Mouse (Mus musculus) liver, embryonic 14.5 days (tissue): ENCODE data around the gene Mapk13. TPM values are rescaled to one million over a fixed set of nuclear protein-coding genes. Genes with fewer than 3 reads are reported as not detected.
"Not testable (repeated sequence)": the region's sequence is repeated elsewhere in the genome, so short reads cannot be mapped to it uniquely, and the experiment has no call there.

Source experiments
- ATAC-seq: fragments of 200-750 bp; cut with Nextera tagmentation; 2 replicates; pipeline ENCODE4 v1.8.0; 2017; ENCODE audit warnings: moderate number of reproducible peaks, mild to moderate bottlenecking, moderate library complexity; ENCODE audit not compliant: insufficient read depth
- DNase-seq, 3 experiments: peaks; one replicate each; pipeline ENCODE4 v3.0.0-alpha.2; 2012 to 2013; ENCODE audit warnings: low read depth in 3 of 3, low spot score in 3 of 3
- H3K27ac ChIP-seq: fragments of 300-500 bp; sonication (generic); 2 replicates; pipeline ENCODE4 v1.5.1; 2014; ENCODE audit warnings: moderate library complexity, mild to moderate bottlenecking, control low read depth, inconsistent platforms
- H3K27me3 ChIP-seq: fragments of 300-500 bp; sonication (generic); 2 replicates; pipeline ENCODE4 v1.6.1; 2014; ENCODE audit warnings: mild to moderate bottlenecking, low read length, moderate library complexity; ENCODE audit not compliant: control insufficient read depth, insufficient read depth
- H3K36me3 ChIP-seq: fragments of 300-500 bp; sonication (generic); replicated peaks from 2 replicates; pipeline ENCODE4 v1.6.1; 2014; ENCODE audit warnings: low read depth; ENCODE audit not compliant: control insufficient read depth, insufficient read depth
- H3K4me1 ChIP-seq, 2 experiments: fragments of 200-500 bp in 1 of 2; fragments of 300-500 bp in 1 of 2; sonication (generic) in 1 of 2; replicated peaks; 2 replicates each; pipeline ENCODE4 v1.6.1; 2012 to 2014; ENCODE audit warnings: antibody characterized with exemption in 1 of 2, inconsistent platforms in 1 of 2, low read length in 1 of 2; ENCODE audit not compliant: control insufficient read depth in 2 of 2, insufficient read depth in 2 of 2
- H3K4me2 ChIP-seq: fragments of 300-500 bp; sonication (generic); 2 replicates; pipeline ENCODE4 v1.6.1; 2014; ENCODE audit warnings: low read depth, mild to moderate bottlenecking, control low read depth, moderate library complexity
- H3K4me3 ChIP-seq, 2 experiments: fragments of 200-500 bp in 1 of 2; fragments of 300-500 bp in 1 of 2; sonication (generic) in 1 of 2; 2 replicates each; pipeline ENCODE4 v1.5.1; 2012 to 2014; ENCODE audit warnings: low read depth in 2 of 2, low read length in 2 of 2, mild to moderate bottlenecking in 2 of 2, control low read depth in 1 of 2, inconsistent platforms in 1 of 2, moderate library complexity in 1 of 2; ENCODE audit not compliant: insufficient read depth in 1 of 2
- H3K9ac ChIP-seq: fragments of 300-500 bp; sonication (generic); replicated peaks from 2 replicates; pipeline ENCODE4 v1.6.1; 2014; ENCODE audit warnings: mild to moderate bottlenecking, control low read depth, moderate library complexity
- H3K9me3 ChIP-seq: fragments of 300-500 bp; sonication (generic); 2 replicates; pipeline ENCODE4 v1.6.1; 2016; ENCODE audit warnings: low read length, mixed read lengths; ENCODE audit not compliant: control insufficient read depth
- CTCF ChIP-seq: IDR thresholded peaks from 2 replicates; pipeline ENCODE4 v1.5.1; 2016; ENCODE audit warnings: antibody characterized with exemption, low read depth, control low read depth
- EP300 ChIP-seq: IDR thresholded peaks from 2 replicates; pipeline ENCODE4 v1.6.1; 2016; ENCODE audit warnings: antibody characterized with exemption, low read depth
- WGBS: fragments of 180-500 bp; shearing (Covaris S2); extraction: QIAGEN DNeasy Blood & Tissue Kit; methylation state at CpG from one replicate; pipeline ENCODE4 v1.1.7; 2014; ENCODE audit not compliant: insufficient replicate concordance; 5-methylcytosine and 5-hydroxymethylcytosine counted together
- polyA plus RNA-seq, 2 experiments: library from polyadenylated mRNA; depleted of rRNA in 1 of 2; stranded (reverse) in 1 of 2; unstranded in 1 of 2; fragments of >200 nt; fragmentation: Nextera tagmentation in 1 of 2; extraction: Ambion mirVana in 1 of 2; gene quantifications; 2 replicates each; pipeline versions ENCODE4 v1.2.1 to v1.2.3; 2012 to 2014

Mapk13 gene
- polyA plus RNA-seq, 2 experiments: 1.6 TPM

DNA sequence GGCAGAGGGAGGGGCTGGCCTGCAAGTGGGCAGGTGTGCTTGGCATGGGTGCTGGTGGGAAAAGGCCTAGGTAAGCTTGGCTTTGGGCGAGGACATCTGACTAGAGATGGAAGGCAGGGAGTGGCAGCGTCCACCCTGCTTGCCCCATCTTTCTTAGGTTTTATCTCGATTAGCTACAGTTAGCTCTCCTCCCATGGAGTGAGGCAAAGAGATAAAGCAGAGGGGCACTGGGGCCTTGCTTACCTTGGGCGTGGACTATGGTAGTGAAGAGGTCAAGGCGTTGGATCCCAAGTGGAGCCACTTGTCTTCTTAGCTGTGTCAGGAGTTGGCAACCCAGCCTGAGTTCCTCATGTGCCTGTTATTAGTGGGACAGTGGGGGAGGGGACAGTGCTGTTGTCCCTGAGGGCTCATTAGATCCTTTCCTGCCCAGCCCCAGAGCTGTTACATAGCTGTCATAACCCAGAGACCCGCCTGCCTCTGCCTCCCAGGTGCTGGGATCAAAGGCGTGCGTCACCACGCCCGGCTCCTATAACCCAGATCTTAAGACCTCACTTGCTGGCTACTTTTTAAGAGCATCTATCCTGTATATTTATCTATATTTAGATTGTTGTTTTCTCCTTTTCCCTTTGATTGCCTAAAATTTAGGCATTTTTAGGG lies 40.2 kb downstream of the Mapk13 start:
- H3K4me2 ChIP-seq: peak overlapping the region; percentile 79
- peaks cover 55 to 61% of the 10 kb centered on the region in 2 experiments for H3K4me1 ChIP-seq
- peaks cover 94% of the 10 kb centered on the region for H3K36me3 ChIP-seq
- H3K9me3 ChIP-seq: peaks cover 4% of the 10 kb centered on the region; the same call in 1 of the 2 replicates
- 34% methylated on average over 10 of the region's 10 CpGs for WGBS
- peak overlapping the region; percentile 93 for H3K27ac ChIP-seq
- ATAC-seq: peak; percentile 96
- peak; percentile 76 to 78 (median 78) for DNase-seq
- peak overlapping the region; percentile 18 to 38; a peak in 3 of 4 replicates for H3K4me3 ChIP-seq
- peak overlapping the region; percentile 61 for H3K9ac ChIP-seq
- H3K27me3 ChIP-seq: no peaks in the 10 kb centered on the region
- TF ChIP-seq CTCF (no peak), EP300 (peak; percentile 90)

DNA sequence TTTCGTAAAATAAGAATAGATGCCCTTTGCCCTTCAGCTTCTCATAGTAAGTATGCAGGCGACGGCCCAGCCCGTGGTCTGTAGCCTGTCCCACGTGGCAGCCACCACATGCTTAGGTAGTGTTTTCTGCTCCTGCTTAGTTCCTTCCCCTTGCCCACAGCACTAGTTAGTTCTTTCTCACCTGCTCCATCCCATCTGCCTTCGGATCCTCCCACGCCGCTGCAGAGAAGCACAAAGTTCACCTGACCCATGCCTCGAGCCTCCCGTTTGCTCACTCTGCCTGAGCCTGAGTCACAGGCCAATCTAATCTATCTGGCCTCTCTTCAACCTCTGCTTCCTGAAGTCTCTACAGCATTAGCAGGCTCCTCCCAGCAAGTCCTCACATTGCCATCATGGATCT lies 43.2 kb downstream of the Mapk13 start:
- WGBS: 73% methylated on average over 10 of the region's 10 CpGs

DNA sequence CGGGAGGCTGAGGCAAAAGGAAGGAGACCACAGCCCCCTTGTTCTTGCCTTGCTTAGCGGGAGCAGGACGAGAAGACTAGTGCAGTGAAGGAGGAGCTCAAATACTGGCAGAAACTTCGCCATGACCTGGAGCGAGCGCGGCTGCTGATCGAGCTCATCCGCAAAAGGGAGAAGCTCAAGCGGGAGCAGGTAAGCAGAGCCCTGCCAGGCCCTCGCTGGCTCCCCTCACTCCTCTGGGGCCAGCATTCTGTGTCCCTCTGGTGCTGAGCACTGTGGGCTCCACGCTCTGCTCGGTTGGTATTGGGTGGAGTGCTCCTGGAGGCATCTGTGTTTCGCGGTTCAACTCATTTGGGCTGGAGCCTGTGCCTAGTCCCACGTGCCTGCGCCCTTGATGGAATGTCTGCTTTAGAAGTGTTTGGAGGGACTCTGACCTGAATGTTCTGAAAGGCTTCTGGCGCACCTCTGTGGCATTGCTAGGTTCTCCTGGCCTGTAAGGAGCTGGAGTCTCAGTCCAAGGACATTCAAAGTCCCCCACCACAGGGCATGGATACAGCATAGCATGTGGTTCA lies 45.5 kb downstream of the Mapk13 start:
- 89% methylated on average over 18 of the region's 18 CpGs for WGBS
- no peak overlapping the region for H3K4me2 ChIP-seq
- H3K9me3 ChIP-seq: no peaks in the 10 kb centered on the region
- no peak overlapping the region for H3K4me3 ChIP-seq
- H3K9ac ChIP-seq: no peak overlapping the region
- DNase-seq (no peak), ATAC-seq (no peak)
- peaks cover 10 to 23% of the 10 kb centered on the region in 2 experiments for H3K4me1 ChIP-seq
- no peak overlapping the region for H3K27ac ChIP-seq
- TF ChIP-seq EP300: no peak
- TF ChIP-seq CTCF: no peak
- H3K36me3 ChIP-seq: peaks cover 98% of the 10 kb centered on the region
- H3K27me3 ChIP-seq: no peaks in the 10 kb centered on the region

More for the DNA sequence above, 43.2 kb downstream of the Mapk13 start:
- peaks cover 33 to 43% of the 10 kb centered on the region in 2 experiments for H3K4me1 ChIP-seq
- H3K9ac ChIP-seq: no peak overlapping the region
- peaks cover 96% of the 10 kb centered on the region for H3K36me3 ChIP-seq
- peak overlapping the region; percentile 4 for H3K27ac ChIP-seq
- TF ChIP-seq CTCF: no peak
- TF ChIP-seq EP300: no peak
- no peaks in the 10 kb centered on the region for H3K27me3 ChIP-seq
- no peak overlapping the region for H3K4me2 ChIP-seq
- ATAC-seq (no peak), DNase-seq (no peak)
- H3K9me3 ChIP-seq: no peaks in the 10 kb centered on the region
- H3K4me3 ChIP-seq: no peak overlapping the region

DNA sequence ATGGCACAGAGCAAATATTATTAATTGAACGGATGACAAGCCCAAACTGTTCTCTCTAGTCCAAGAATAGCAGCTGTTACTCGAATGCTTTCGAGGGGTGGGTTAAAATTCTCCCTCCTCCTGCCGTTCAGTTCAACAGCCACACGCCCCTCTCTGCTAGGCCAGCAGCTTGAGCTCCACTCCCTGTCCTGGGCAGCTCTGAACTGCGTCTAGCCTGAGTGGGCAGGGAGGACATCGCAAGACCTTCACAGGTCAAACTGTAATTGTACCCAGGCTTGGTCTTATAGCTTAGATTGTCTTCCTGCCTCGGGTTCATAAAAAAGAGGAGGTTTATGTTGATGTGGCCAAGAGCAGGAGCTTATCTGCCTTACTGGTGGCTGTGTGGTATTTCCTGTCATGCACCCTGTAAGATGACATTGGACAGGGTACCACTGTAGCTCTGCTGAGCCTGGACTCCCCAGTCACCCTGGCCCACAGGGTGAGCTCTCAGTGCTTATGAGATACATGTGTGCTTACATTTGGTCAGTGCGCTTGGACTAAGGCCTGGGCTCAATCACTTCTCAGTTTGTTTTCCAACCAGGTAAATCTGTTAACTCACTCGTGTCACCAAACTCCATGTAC lies 46.4 kb downstream of the Mapk13 start:
- peaks cover 98% of the 10 kb centered on the region for H3K36me3 ChIP-seq
- no peak overlapping the region for H3K9ac ChIP-seq
- ATAC-seq (no peak), DNase-seq (no peak)
- H3K4me1 ChIP-seq: peaks cover 1 to 14% of the 10 kb centered on the region in 2 experiments; a peak in 3 of 4 replicates
- H3K4me3 ChIP-seq: no peak overlapping the region
- no peaks in the 10 kb centered on the region for H3K9me3 ChIP-seq
- WGBS: 63% methylated on average over 10 of the region's 10 CpGs
- no peak overlapping the region for H3K27ac ChIP-seq
- H3K27me3 ChIP-seq: no peaks in the 10 kb centered on the region
- no peak overlapping the region for H3K4me2 ChIP-seq
- TF ChIP-seq EP300: no peak
- no peak for TF ChIP-seq CTCF

DNA sequence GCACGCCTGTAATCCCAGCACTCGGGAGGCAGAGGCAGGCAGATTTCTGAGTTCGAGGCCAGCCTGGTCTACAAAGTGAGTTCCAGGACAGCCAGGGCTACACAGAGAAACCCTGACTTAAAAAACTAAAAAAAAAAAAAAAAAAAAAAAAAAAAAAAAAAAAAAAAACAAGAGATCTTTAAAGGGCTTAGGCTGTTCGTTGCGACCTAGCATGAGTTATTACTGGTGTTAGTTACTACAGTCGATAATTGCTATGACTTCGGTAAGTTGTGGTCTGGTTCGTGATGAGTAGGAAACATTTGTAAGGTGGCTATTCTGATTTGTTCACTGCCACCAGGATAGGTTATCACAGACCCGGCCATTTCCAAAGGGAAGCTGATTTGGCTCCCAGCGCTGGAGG lies 47.2 kb downstream of the Mapk13 start:
- peaks cover 98% of the 10 kb centered on the region for H3K36me3 ChIP-seq
- DNase-seq, ATAC-seq, H3K4me3 ChIP-seq, H3K4me2 ChIP-seq, H3K9ac ChIP-seq, H3K4me1 ChIP-seq, H3K27me3 ChIP-seq, H3K27ac ChIP-seq, H3K9me3 ChIP-seq: not testable (repeated sequence)
- WGBS: 85% methylated on average over 10 of the region's 10 CpGs
